Mouse (Mus musculus): ENCODE data around the gene Pde1a. TPM values are rescaled to one million over a fixed set of nuclear protein-coding genes. Genes with fewer than 3 reads are reported as not detected.

Gene Pde1a
- polyA plus RNA-seq, 1 experiment from 2014 or later, result 4.3 TPM

DNA sequence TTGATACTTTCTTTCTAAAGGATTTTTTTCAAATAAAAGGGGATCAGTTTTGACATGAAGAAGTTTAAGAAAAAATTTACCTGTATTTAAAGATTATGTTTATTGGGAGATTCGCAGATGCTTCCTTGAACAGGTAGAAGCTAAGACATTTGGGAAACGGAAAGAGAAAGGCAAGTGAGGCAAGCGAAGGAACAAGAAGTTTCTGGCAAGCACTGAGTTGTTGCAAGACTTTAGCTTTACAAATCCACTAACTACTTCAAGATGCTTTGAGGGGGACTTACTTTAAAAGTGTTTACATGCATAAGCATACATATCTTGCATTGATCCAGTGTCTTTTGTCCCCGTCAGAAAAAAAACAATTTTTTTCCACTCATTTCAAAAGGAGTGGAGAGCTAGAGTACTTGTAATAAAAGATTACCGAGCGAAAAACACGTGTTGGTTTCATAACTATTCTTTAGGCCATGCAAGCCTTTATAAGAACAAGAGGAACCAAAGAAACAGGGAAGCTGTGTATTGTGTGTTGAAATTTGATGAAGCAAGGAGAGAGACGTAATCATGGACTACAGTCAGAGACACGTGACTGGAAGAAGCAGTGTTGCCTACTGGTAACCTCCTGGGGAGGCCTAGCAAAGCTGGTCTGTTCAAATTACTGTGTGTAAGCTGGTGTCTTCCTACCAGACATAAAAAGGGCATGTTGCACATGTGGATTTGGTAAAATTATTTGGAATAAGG is 49.0 kb downstream of the Pde1a start:
- Histone ChIP-seq H3K4me1 (replicated peaks) (no peaks in the 10 kb centered on the region), H3K9ac (replicated peaks) (no peak overlapping the region), H3K36me3 (no peaks in the 10 kb centered on the region), H3K27ac (no peak overlapping the region), H3K27me3 (no peaks in the 10 kb centered on the region), H3K4me2 (replicated peaks) (no peak overlapping the region), H3K4me3 (replicated peaks) (no peak overlapping the region), H3K9me3 (no peaks in the 10 kb centered on the region)
- 89% methylated on average over 9 of the region's 9 CpGs for WGBS
- ATAC-seq, result no peak

DNA sequence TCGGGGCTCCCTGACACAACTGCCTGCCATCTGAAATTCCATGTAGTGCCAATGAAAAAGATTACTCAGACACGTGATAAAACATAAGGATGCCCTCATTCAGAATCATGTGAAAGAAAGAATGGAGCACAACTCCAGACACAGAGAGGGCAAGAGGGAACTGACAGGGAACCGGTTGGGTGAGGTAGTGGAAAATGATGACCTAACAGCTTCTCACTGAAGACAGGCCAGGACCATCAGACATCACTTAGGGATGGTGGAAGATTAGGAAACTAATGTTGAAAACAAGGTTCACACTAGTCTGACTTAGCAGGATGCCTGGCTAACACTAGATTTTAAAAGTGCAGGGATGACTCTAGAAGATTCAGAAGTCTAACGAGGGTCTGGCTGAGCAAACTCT is 49.6 kb downstream of the Pde1a start:
- no peak for ATAC-seq
- no peaks in the 10 kb centered on the region for H3K27me3 ChIP-seq
- no peak overlapping the region for H3K27ac ChIP-seq
- H3K4me2 ChIP-seq (replicated peaks), result no peak overlapping the region
- H3K9me3 ChIP-seq, result no peaks in the 10 kb centered on the region
- no peaks in the 10 kb centered on the region for H3K4me1 ChIP-seq (replicated peaks)
- WGBS, result 93% methylated on average over 4 of the region's 4 CpGs
- H3K4me3 ChIP-seq (replicated peaks), result no peak overlapping the region
- no peaks in the 10 kb centered on the region for H3K36me3 ChIP-seq
- H3K9ac ChIP-seq (replicated peaks), result no peak overlapping the region

DNA sequence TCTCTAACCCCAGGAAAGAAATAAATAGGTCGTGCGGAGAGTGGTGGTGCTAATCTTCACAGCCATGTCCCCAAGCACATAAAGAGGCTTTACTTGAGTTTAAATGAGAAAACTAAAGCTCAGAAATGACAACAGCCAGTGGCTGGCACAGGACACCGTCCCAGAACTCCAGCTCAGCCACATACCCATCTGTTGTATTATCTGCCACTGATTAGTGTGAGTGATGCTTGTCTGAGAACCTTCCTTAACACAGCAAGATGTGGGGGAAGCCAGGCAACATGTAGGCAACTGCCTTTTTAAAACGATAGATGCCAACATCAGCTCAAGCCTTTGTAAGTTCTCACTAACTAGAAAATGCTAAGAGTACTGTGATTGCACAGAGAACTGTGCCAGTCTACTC is 52.9 kb downstream of the Pde1a start:
- Histone ChIP-seq H3K9ac (replicated peaks) (no peak overlapping the region), H3K9me3 (no peaks in the 10 kb centered on the region), H3K4me1 (replicated peaks) (no peaks in the 10 kb centered on the region), H3K4me2 (replicated peaks) (no peak overlapping the region), H3K36me3 (no peaks in the 10 kb centered on the region), H3K4me3 (replicated peaks) (no peak overlapping the region), H3K27ac (no peak overlapping the region), H3K27me3 (no peaks in the 10 kb centered on the region)
- no peak for ATAC-seq
- WGBS, result 73% methylated on average over 4 of the region's 4 CpGs

DNA sequence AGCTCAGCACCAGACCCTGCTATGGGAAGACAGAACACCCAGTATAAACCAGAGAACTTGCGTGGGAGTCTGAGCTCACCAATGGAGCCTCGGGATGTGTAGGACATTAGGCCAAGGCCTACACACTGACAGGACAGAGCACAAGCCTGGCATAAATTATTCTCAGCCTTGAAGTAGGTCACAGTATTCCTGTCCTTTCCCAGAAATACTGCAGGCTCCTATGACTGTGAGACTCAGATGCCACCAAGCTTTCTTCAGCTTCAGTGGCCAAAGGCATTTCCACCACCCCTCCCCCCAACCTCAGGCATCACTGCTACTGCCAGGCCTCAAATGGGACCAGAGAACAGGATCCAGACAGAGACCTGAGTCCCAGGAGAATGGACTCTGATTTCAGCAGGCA is 54.7 kb downstream of the Pde1a start:
- Histone ChIP-seq H3K4me1 (replicated peaks) (no peaks in the 10 kb centered on the region), H3K36me3 (no peaks in the 10 kb centered on the region), H3K4me2 (replicated peaks) (no peak overlapping the region), H3K27ac (no peak overlapping the region), H3K4me3 (replicated peaks) (no peak overlapping the region), H3K9ac (replicated peaks) (no peak overlapping the region), H3K9me3 (no peaks in the 10 kb centered on the region), H3K27me3 (no peaks in the 10 kb centered on the region)
- 91% methylated on average over 2 of the region's 2 CpGs for WGBS
- 0 out of 2 replicates have a peak, but pooled peaks have one; percentile 30 for ATAC-seq

DNA sequence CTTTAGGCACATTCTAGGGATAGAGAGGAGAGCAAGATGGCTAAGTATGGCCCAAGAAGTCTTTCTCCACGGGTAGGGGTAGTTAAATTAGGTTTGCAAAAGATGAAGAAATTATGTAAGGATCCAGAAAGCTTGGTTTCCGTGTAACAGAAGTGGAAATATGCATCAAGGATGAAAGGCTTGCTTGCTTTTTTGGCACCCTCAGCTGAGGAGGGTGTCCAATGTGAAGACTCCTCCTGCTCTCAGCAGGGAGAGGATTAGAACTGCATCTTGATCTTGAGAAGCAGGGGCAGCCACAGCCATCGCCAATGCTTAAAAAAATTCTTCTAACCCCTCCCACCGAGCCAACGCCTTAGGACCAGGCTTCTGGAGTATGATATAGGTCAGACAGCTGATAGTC is 55.2 kb downstream of the Pde1a start:
- 47% methylated on average over 5 of the region's 5 CpGs for WGBS

DNA sequence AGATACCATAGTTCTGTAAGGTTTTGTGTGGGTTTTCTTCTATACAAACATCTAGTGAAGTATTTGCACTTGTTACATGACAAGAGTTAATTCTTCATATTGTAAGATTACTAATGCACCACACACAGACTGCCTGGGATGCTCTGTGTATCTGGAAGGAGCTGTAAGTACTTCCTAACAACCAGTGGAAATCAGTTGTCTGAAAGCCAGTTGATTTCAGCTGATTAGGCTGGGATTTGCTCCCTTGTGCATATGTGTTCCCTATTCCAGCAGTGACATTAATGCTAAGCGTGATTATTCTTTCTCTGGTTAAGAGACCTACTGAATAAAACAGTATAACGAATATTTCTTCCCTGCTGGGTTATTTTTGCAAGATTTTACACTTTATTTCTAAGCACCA is 55.8 kb downstream of the Pde1a start:
- H3K36me3 ChIP-seq, result no peaks in the 10 kb centered on the region
- H3K4me2 ChIP-seq (replicated peaks), result no peak overlapping the region
- no peak for ATAC-seq
- H3K9ac ChIP-seq (replicated peaks), result no peak overlapping the region
- H3K27ac ChIP-seq, result no peak overlapping the region
- no peaks in the 10 kb centered on the region for H3K27me3 ChIP-seq
- no peak overlapping the region for H3K4me3 ChIP-seq (replicated peaks)
- H3K9me3 ChIP-seq, result no peaks in the 10 kb centered on the region
- no peaks in the 10 kb centered on the region for H3K4me1 ChIP-seq (replicated peaks)
- 72% methylated on average over 2 of the region's 2 CpGs for WGBS

More for the DNA sequence above, 55.2 kb downstream of the Pde1a start:
- no peak overlapping the region for H3K9ac ChIP-seq (replicated peaks)
- no peak for ATAC-seq
- no peaks in the 10 kb centered on the region for H3K4me1 ChIP-seq (replicated peaks)
- no peaks in the 10 kb centered on the region for H3K9me3 ChIP-seq
- H3K27ac ChIP-seq, result no peak overlapping the region
- no peak overlapping the region for H3K4me2 ChIP-seq (replicated peaks)
- no peak overlapping the region for H3K4me3 ChIP-seq (replicated peaks)
- H3K36me3 ChIP-seq, result no peaks in the 10 kb centered on the region
- no peaks in the 10 kb centered on the region for H3K27me3 ChIP-seq

DNA sequence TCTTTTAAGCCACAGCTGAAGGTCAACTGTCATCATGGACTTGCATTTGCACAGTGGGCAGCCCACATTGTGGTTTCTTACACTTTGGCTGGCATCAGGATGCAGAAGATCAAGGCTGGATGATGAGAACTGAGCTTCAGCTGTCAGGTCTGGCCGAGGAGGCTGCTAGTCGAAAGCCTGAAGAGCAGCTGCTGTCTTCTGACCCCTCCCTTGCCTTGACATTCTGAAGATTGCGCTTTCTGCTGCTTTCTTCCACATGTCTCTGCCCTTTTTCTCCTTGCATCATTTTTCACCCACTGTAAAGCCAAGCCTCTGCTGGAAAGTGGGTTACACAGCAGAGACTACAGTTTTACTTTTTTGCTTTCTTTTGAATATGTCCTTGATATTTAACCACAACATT is 59.5 kb downstream of the Pde1a start:
- H3K4me2 ChIP-seq (replicated peaks), result no peak overlapping the region
- H3K9me3 ChIP-seq, result no peaks in the 10 kb centered on the region
- H3K4me1 ChIP-seq (replicated peaks), result no peaks in the 10 kb centered on the region
- no peak overlapping the region for H3K4me3 ChIP-seq (replicated peaks)
- WGBS, result 72% methylated on average over 3 of the region's 3 CpGs
- ATAC-seq, result no peak
- H3K9ac ChIP-seq (replicated peaks), result no peak overlapping the region
- H3K36me3 ChIP-seq, result no peaks in the 10 kb centered on the region
- H3K27ac ChIP-seq, result no peak overlapping the region
- no peaks in the 10 kb centered on the region for H3K27me3 ChIP-seq

DNA sequence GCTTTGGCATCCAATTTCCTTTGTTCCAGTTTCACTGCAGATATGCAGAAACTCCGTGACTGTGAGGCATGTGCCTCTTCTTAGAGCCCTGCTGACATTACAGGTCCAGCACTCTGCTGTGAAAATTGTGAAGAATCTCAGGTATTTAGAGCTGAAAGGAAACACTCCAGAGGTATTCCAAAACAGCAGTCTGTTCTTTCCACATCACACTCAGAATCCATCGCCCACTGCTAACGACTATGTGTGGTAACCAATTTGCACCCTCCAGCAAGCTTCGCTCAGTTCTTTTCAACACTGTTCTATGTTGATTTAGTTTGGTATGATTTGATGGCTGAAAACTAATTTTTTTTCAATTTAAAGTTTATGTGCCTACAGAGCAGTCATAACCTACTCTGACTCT is 62.8 kb downstream of the Pde1a start:
- Histone ChIP-seq H3K27me3 (no peaks in the 10 kb centered on the region), H3K36me3 (no peaks in the 10 kb centered on the region), H3K4me1 (replicated peaks) (no peaks in the 10 kb centered on the region), H3K4me2 (replicated peaks) (no peak overlapping the region), H3K9me3 (no peaks in the 10 kb centered on the region), H3K27ac (no peak overlapping the region), H3K9ac (replicated peaks) (no peak overlapping the region), H3K4me3 (replicated peaks) (no peak overlapping the region)
- ATAC-seq, result no peak
- WGBS, result 88% methylated on average over 4 of the region's 4 CpGs

DNA sequence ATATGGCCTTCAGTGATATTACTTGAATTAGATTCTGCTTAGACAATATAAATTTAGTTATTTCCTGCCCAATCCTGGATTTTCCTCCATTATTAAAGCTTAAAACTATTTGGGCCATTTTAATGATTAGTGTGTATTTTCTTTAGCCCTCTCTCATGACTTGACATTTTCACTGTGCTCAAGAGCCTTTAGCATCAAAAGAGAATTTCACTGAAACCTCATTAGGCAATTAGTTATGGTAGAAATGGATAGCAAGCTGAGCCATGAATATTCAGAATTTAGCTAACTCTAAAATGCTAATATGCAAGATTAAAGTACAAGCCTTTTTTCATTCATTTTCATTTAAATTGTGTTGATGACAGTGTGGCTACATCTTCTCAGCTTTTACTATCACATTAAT is 73.2 kb downstream of the Pde1a start:
- H3K9me3 ChIP-seq, result no peaks in the 10 kb centered on the region
- H3K9ac ChIP-seq (replicated peaks), result no peak overlapping the region
- no peak overlapping the region for H3K4me3 ChIP-seq (replicated peaks)
- no peak overlapping the region for H3K27ac ChIP-seq
- no peak overlapping the region for H3K4me2 ChIP-seq (replicated peaks)
- no peaks in the 10 kb centered on the region for H3K27me3 ChIP-seq
- H3K4me1 ChIP-seq (replicated peaks), result no peaks in the 10 kb centered on the region
- no peak for ATAC-seq
- no peaks in the 10 kb centered on the region for H3K36me3 ChIP-seq

DNA sequence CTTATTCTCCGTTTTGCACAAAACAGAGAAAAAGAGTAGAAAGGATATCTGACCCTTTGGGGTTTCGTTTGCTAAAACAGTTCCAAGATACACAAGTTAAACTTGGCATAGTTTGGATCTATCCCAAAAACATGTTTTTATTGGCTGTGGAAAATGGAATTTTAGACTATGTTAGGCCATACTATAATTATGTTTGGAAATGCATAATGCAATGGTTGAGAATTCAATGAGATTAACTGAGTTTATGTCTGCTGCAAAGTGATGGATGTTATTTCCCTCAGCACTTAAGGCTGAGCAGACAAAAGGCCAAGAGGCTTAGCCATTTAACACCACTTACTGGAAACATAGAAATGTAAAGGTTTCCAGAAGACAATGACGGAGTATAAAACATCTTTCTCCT is 75.2 kb downstream of the Pde1a start:
- 85% methylated on average over 3 of the region's 3 CpGs for WGBS

DNA sequence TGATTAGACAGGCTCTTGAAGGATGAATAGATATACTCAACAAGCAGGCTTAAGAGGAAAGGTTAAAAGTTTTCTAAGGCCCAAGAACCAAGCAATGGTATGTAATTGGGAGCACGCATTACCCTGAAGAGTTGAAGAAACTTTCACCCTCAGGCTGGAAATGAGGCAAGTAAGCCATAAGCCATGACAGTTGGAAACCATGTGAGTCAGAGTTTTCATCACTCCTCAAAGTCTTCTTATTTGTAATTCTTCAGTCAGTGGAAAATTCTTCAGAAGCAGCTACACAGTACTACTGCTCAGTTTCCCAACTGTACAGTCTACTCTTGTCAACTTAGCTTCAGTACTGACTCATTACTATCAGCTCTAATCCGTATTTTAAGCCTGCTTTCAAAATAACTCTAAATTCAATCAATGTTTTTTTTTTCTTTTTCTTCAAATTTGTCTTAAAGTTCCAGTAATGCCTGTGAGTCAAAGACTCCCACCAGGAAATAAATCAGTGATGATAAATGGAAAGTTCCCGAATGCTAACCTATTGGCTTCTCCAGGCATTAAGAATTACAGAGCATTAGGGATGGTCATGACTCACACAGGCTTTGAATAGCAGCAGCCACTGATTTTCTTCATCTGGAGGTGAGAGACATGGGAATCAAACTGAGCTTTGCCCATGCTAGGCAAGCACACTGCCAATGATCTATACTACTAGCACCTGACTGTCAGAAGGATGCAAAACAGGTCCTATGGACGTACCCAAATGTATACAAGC is 82.3 kb downstream of the Pde1a start:
- Histone ChIP-seq H3K4me1 (replicated peaks) (no peaks in the 10 kb centered on the region), H3K27ac (no peak overlapping the region), H3K4me3 (replicated peaks) (no peak overlapping the region), H3K9ac (replicated peaks) (no peak overlapping the region), H3K36me3 (no peaks in the 10 kb centered on the region), H3K27me3 (no peaks in the 10 kb centered on the region), H3K4me2 (replicated peaks) (no peak overlapping the region), H3K9me3 (no peaks in the 10 kb centered on the region)
- 87% methylated on average over 4 of the region's 4 CpGs for WGBS
- no peak for ATAC-seq

More for the DNA sequence above, 75.2 kb downstream of the Pde1a start:
- Histone ChIP-seq H3K4me1 (replicated peaks) (no peaks in the 10 kb centered on the region), H3K4me2 (replicated peaks) (no peak overlapping the region), H3K36me3 (no peaks in the 10 kb centered on the region), H3K9me3 (no peaks in the 10 kb centered on the region), H3K27ac (no peak overlapping the region), H3K4me3 (replicated peaks) (no peak overlapping the region), H3K9ac (replicated peaks) (no peak overlapping the region), H3K27me3 (no peaks in the 10 kb centered on the region)
- no peak for ATAC-seq

DNA sequence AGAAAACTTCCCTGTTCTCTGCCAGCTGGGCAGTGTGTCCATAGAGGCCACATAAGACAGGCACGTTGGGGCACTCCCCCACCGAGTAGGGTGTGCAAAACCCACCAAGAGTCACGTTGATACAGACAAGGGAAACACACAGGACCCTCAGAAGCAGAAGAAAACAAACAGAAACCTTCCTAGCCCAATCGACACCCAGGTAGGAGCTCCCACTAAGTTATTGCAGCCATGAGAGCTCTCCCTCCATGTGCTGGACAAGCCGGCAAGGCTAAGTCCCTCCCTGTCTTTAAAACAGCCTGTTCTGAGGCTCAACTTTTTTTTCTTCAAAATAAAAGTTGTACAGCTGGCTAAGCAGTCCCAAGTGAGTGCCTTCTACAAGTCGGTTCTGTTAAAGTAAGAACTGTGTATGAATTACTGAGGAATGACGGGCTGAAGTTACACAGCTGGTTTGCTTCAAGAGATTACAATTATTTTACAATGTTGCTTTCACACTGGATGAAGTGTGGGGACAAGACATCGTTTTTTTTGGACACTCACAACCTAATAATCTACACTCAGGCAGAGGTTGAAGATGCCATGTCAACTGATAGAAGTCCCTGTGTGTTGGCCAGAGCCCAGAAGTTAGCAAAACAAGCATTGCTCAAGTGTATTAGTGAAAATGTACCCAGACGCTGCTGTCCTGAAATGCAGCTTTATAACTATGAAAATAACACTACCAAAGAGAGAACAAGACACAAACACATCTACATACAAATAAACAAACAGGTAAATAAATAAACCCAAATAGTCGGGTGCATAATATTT is 90.4 kb downstream of the Pde1a start:
- WGBS, result 77% methylated on average over 10 of the region's 10 CpGs
- no peak overlapping the region for H3K4me2 ChIP-seq (replicated peaks)
- no peak overlapping the region for H3K27ac ChIP-seq
- H3K9ac ChIP-seq (replicated peaks), result no peak overlapping the region
- H3K4me3 ChIP-seq (replicated peaks), result no peak overlapping the region
- H3K9me3 ChIP-seq, result no peaks in the 10 kb centered on the region
- H3K36me3 ChIP-seq, result no peaks in the 10 kb centered on the region
- ATAC-seq, result no peak
- no peaks in the 10 kb centered on the region for H3K27me3 ChIP-seq
- no peaks in the 10 kb centered on the region for H3K4me1 ChIP-seq (replicated peaks)

All from midbrain, embryonic 13.5 days (tissue).